Mouse (Mus musculus) layer of hippocampus, adult 11-12 months (tissue): ENCODE data around the gene Ly6g5c.

ENCODE experiments used
- DNase-seq: peaks from one replicate; pipeline ENCODE4 v3.0.0; 2022; ENCODE audit warnings: low spot score

The Ly6g5c gene

DNA sequence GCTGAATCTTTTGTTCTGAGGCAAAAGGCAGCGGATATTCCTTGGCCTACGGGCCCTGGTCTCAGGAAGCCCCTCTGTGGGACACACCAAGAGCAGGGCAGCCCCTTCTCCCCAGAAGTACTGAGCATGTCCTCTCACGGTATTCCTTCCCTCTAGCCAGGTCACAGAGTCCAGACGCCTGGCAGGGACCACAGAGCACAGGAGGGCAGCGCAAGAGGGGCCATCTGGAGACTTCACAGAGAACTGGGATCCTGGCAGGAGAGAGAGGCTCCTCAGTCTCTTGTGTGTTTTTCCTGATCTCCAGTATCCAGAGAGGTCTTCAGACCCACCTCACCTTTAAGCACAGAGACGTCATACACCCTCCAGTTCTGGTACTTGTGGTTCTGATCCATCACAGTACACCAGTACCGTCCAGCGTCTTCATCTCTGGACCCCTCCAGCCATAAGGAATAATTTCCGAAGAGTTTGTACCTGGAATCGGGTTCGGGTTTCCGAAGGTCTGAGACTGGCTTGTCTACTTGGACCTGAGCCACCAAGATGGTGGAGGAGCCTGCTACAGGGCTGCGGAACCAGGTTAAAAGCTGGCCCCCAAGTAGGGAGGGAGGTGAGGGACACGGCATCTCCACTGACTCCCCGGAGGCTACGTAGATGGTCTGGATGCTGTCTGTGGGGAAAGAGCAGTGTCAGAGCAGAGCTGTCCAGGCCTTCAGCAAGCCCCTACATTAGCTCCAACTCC lies 25.1 kb upstream of the Ly6g5c start:
- no peak for DNase-seq

DNA sequence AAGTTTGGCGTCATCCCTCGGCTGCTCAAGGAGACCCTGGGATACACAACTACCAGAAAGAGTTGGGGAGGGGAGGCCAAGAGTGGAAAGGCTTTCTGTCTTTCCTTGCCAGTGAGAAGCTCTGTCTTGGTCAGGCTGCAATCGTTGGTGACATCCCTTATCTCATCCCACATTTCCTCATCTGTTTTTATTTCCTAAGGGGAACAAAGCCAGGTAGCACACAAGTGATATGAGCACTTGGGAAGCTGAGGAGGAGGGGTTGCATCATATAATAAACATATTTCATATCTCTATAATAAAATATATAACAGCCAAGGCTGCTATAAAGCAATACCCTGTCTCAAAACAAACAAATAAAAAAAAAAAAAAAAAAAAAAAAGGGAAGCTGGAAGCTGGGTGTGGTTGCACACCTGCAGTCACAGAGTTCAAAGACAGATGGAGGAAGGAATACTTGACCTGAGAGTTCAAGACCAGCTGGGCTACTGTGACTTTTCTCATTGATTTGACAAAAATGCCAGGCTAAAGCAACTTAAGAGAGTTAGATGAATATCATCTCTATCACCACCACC lies 24.1 kb upstream of the Ly6g5c start:
- no peak for DNase-seq

DNA sequence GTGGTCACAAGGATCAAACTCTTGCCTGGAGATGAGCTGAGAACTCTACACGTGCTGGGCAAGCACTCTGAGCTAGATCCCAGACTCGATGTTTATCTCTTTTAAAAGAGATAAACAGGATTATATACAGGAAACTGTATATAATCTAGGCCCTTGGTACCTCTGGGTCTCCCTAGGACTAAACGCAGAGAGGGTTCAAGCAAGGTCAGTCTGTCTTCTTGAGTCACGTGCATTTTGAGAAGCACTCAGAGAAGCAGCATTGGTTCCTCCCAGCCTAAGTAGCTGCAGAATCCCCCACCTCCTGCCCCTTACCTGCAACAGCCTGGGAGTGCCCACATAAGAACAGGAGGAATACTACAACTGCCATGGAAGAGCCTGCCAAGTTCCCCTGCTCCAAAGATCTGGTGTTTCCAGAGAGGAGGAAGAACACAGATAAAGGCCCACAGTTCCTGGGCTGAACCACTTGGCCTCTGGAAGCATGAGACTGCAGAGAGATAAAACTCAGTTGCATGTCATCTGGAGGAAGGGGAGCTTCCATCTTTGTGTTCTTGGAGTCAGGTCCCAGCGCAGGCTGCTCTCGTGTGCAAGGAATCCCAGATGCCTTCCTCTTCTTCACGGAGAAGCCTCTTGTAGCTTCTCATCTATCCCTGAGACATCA lies 22.7 kb upstream of the Ly6g5c start, which contains the start of gene Ly6g6f:
Gene Ly6g6f (minus strand): TSS at position 403 of the 658 bp plus-strand sequence.
- DNase-seq = no peak

DNA sequence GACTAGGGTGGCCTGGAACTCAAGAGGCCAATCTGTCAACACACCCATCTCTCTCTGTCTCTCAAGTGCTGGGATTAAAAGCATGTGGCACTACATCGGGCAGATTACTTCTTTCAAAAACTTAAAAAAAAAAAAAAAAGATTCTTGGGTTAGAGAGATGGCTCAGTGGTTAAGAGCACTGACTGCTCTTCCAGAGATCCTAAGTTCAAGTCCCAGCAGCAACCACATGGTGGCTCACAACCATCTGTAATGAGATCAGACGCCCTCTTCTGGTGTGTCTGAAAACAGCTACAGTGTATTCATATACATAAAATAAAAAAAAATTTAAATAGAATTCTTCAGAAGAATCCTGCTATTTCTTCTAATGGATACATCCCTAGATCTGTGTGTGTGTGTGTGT lies 19.9 kb upstream of the Ly6g5c start:
- no peak for DNase-seq

DNA sequence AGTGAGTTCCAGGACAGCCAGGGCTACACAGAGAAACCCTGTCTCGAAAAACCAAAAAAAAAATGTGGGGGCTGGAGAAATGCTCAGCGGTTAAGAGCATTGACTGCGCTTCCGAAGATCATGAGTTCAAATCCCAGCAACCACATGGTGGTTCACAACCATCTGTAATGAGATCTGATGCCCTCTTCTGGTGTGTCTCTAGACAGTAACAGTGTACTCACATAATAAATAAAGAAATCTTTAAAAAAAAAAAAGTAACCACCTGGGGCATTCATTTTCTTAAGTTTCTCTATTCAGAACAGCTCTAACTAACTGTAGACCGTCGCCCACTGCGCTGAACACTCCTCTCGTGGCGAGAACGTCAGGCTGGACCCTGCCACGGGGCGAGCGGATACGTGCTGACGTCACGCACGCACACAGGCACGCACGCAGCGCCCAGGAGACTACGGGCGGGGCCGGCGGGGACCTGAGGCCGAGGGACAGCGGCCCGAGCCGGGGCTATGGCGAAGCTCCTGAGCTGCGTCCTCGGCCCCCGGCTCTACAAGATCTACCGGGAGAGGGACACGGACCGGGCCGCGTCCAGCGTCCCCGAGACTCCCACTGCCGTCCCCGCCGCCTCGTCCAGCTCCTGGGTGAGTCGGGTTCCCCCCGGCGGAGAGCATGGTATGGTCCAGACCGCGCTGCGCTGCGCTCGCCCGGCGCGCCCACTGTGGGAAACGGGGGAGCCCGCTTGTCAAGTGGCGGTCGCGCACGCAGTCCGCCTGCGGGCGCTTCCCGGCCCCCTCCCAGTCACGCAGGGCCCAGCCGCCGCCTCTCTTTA lies 19.0 kb upstream of the Ly6g5c start, which contains the start of gene Abhd16a:
Gene Abhd16a (plus strand): TSS at position 439 of the 820 bp plus-strand sequence.
- peak; percentile 94 for DNase-seq

DNA sequence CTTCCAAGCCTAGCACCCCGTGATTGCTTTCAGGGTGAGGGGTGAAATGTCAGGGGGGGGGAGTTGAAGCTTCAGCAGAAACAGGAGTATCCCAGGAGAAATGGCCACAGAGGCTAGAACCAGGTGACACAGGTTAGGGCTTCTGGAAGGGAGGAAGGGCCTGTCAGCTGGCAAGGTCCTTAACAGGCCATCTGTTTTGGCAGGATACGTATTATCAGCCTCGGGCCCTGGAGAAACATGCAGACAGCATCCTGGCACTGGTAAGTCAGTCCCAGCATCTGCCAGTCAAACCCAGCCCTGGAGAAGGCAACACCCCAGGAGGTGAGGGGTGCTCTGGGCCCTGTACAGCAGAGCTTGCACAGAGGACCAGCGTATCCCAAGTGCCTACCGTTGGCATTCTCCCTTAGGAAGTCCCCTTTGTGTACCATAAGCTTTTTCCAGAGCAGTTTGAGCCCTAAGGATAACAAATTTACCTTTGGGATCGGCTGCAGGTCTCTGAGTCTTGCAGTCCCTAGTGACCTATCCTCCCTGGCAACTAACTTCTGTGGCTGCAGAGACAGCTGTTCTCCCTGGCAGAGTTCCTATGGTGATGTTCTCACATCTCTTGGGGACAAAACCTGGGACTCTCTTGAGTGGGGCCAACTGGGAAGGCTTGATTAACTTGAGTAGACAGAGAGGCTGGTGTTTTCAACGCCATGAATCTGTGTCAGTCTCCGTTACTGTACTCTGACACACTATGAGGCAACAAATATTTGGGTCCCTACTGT lies 17.7 kb upstream of the Ly6g5c start:
- DNase-seq = no peak

DNA sequence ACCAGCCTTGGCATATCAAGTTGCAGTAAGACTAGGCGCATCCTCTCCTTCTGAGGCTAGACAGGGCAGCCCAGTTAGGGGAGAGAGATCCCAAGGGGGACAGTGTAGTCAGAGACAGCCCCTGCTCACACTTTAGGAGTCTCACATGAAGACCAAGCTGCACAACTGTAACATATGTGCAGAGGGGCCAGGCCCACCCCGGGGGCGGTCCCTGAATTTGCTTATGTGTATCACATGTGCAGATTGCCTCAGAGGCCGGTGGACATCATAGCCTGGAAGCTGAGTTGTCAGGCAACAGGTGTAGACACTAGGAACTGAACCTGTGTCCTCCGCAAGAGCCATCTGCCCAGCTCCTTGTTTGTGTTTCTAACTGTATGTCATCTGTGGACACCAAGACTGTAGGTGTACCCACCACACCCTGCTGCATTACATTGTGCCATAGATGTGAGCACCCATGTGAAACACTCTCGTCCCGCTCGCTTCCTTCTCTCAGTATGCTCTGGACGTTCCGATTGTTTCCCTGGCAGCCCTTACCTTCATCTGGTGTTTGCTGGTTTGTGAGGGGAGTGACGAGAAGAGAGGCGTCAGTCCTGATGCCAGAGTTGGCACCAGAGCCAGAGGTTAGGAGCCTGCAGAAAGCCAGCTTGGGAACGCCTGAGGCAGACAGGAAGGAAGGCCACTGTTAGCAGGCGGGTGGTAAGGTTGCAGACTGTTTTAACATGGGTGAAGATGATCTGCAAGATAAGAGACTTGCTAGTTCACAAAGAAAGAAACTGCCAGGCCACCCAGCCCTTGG lies 15.5 kb upstream of the Ly6g5c start:
- DNase-seq = no peak

DNA sequence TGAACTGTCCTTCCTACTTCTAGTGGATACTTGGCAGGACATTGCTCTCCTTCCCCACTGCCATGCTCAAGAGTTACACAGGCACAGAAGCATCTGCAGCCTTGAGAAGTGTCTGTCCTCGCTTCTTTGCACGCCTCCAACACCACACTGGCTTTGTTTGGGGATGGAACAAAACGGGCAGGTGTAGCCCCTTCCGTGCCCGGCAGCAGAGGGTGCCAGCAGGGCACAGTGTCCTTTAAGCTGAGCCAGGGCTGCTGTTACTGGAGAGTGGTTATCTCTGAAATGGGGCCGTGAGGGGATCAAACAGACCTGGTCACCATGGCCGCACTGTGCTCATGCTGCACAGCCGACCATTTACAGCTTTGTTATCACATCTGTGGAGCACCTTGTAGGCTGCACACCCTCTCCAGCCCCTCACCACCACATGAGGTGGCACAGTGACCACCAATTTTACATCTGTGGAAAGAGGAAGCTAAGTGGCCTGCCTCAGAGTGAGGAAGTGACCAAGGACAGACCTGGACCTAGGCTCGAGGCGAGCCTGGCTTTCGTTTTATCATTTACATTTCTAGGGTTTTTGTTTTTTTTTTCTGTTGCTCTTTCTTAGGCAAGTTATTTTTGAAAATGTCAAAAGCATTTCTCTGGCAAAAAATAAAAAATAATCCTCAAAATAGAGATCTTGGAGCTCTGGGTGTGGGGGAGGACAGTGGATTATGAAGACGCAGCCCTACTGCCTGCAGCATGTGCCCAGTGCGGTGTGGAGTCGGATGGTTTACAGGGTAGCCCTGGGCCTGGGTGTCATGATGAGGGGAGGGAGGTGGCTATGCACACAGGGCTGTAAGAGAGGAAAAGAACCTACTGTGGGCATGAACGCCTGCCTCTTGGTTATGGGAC lies 13.4 kb upstream of the Ly6g5c start:
- no peak for DNase-seq

DNA sequence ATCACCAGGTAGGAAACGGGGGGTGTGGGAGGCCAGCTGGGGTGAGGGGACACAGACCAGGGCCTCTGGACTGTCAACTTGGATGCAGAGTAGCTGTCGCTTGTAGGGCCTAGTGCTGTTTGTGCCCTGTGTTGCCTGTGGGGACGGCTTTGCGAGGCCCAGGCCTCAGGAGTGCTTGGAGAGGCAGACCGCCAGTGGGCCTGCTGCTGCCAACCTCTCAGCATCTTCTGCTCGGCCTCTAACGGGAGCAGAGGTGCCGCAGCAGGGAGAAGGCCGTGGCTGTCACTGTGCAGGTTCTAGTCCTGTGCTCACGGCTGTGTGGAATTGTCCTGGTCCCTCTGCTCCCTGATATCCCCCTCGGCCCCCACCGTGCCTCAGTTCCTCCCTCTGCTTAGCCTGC lies 11.5 kb upstream of the Ly6g5c start:
- DNase-seq = no peak

DNA sequence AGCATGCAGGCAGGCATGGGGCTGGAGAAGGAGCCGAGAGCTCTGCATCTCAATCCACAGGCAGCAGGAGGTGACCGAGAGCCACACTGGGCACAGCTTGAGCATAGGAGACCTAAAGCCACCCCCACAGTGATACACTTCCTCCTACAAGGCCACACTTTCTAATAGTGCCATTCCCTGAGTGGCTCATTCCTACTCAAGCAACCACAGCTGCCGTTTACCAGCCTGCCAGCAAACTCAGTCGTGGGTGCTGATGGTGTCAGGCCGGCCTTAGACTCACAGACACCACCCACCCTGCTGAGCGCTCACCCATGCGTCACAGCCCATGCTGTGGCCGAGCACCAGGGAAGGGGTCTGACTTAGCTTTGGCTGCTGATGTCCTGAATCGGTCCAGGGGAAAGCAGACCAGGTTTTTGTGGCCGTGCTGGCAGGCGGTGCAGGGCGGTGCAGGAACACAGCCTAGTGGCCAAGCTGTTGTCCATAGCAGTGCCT lies 10.9 kb upstream of the Ly6g5c start:
- peak; percentile 43 for DNase-seq

DNA sequence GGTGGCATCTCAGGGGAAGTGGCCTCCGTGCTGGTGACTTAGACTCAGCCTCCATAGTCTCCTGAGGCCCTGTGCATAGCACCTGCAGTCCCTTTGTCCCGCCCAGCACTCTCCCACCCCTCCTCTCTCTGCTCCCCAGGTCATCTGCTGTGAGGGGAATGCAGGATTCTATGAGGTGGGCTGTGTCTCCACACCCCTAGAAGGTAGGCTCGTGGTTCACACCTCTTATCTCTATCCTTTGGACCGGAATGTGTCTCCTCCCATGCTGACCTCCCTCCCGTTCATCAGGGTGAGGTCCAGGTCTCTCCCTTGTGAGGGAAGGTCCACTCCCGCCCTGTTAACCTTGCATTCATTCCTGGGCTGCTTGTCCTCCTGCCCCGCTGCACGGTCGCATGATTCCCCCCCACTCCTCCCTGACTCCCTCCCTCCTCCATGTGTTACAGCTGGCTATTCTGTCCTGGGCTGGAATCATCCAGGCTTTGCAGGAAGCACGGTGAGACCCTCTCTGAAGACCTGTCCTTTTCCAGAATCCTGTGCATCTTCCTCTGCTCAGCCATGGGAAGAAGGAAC lies 7.8 kb upstream of the Ly6g5c start:
- no peak for DNase-seq

DNA sequence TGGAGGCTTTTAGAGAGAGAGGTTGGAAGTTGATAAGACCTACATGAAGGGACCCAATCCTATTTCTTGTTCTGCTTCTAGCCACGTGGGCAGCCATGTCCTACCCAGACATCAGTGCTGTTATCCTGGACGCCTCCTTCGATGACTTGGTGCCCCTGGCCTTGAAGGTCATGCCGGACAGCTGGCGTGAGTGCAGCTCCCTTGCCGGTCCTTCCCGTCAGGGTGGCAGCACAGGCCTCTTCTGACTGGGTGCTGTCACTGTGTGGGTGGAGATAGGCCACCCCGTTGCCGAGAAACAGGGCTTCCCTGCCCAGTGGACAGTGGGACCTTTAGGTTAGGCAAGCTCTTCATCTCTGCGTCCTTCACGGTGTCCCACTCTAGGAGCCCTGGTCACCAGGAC lies 6.9 kb upstream of the Ly6g5c start:
- DNase-seq = no peak

DNA sequence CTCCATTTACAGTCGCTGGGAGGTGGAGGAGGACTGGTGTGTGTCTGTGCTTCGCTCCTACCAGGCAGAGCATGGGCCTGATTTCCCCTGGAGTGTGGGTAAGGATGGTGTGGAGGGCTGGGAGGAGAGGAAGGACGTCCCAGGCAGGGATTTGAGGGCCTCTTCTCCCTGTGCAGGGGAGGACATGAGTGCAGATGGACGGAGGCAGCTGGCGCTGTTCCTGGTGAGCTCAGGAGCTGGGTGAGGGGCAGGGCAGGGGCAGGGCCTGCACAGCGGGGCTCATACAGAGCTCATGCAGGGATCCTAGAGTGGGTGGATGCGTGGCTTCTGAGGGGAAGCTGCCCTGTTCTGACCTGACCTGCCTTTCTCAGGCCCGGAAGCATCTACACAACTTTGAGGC lies 5.8 kb upstream of the Ly6g5c start:
- DNase-seq = no peak

DNA sequence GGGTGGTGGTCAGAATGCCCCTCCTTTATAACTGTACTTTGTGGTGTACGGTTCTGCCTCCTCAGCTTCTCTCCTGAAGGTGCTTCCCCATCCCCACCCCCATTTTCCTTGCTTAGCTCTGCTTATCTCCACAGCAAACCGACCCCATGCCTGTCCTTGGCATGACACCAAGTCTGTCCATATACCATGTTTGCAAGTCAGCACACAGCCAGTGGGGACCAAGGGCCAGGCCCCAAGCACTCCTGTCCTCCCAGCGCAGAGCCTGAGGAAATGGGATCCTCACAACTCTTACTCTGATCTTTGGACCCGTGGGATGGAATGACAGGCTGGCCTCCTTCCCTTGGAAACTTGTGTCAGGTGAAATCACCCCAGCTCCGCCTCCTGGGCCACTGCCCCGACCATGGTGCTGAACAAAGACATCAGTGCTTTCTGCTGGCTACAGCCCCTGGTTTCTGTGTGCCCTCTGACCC lies 4.8 kb upstream of the Ly6g5c start:
- DNase-seq = no peak

DNA sequence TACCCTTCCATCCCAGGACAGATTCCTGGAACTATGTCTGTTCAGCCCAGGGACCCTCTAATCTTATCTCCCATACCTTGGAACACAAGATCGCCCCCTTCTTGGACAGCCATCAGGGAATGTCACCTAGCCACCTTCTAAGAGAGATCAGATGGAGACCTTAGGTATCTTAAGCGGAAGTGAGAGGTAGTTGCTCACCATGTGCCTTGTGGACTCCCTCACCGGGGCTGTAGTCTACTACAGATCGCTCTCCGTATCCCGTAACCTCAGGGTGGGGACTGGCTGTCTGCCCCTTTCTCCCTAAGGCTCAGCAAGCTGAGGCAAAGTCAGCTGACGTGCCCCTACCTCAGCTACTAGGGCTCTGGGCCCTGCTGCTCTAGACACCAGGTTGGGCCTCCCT lies 4.0 kb upstream of the Ly6g5c start:
- DNase-seq = no peak

DNA sequence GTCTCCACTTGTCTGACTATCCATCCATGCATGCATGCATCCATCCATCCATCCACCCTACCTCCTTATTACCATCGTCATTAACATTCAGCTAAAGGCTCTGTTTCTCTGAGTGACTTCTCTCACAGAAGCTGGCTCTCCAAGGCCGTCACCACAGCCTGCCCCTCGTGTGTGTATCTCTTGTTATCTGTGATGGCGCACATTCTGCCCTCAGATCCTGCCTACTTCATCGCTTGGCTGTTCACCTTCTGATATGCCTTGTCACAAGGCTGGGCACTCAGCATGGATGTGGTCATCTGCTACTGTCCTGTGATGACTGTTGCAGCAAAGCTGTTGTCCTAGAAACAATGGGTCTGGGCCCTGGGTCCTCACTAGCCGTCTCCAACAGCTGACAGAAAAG lies 3.3 kb upstream of the Ly6g5c start:
- DNase-seq = no peak

DNA sequence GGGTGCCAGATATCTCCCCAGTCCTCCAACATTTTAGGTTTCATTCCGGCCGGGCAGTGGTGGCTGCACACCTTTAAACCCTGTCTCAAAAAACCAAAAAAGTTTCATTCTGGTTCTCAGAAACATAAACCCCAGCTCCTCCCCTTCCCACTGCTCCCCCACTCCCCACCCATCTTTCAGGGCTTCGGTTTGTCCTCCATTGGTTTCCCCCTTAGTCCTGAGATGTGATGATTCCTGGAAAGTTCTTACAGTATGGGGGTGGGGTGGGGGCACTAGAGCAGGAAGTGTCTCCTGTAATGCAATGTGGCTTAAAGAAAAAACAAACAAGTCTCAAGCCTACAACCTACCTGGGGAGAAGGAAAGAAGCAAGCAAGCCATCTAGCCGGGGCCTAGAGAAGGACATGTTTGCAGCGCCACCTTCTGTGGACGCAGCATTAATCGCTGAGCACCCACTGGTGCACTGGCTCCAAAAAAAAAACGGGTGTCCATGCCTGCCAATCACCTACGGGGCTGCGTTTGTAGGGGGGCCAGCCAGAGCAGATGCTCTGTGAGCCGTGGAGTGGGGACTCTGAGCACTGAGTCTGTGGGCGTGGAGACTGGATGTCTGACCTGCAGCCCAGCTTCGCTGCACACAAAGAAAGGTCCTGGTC lies 2.2 kb upstream of the Ly6g5c start:
- DNase-seq = no peak

DNA sequence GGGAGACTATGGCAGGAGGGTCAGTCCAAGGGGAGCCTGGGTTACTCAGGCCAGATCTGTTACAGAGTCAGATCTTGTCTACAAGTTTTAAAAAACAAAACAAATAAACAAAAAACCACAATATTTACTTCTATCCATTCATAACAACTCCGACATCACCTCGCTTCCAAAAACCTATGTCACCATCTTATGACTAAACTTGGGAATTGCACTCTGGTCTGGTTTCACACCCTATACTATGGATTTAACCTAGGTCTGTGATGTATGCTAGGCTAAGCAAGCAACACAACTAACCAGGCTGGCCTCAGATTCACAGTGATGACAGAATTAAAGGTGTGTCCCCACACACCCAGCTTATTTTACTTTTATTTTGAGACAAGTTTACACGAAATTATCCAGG lies 1.6 kb upstream of the Ly6g5c start:
- DNase-seq = no peak

DNA sequence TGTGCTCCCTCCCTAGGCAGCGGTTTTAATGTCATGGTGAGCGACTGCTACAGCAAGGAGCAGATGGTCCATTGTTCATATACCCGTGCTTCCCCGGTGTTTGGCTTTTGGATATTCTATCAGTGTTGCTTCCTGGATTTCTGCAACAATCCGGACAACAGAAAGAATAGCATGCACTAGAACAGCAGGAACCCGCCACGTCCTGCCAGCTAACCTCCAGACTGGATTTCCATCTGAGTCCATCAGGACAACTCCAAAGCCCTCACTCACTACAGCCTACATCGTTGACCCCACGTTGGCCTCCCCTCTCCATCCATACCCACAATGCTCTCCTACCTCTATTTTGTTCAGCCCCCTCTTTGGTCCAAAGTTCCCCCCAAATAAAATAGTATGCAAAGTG lies 3.7 kb downstream of the Ly6g5c start:
- no peak for DNase-seq
